Mouse (Mus musculus): ENCODE results near the gene Dhx8.

The Dhx8 gene

DNA sequence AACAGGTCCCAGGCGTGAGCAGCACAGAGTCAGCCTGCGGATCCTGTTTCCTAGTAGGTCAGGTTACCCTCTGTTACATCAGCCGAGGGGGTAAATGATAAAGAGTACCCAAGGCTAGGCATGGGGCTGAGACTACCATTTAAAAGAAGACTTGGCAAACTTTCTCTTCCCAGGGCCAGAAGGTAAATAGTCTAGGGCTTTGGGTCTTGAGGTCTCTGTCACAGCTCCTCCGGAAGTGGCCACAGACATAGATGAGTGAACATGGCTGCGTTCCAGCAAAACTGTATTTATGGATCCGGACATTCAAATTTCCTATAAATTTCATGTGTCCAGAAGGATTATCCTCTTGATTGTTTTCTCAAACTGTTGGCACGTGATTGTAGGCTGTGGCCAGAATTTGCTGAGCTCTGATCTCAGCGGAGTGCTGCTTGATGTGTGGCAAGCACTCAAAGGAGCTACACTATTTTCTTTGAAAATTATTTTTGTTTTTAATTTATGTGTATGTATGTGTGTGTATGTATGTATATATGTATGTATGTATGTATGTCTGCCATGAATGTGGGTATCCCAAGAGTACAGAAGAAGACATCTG is 72.5 kb downstream of the Dhx8 start:
- DNase-seq, result no peak

DNA sequence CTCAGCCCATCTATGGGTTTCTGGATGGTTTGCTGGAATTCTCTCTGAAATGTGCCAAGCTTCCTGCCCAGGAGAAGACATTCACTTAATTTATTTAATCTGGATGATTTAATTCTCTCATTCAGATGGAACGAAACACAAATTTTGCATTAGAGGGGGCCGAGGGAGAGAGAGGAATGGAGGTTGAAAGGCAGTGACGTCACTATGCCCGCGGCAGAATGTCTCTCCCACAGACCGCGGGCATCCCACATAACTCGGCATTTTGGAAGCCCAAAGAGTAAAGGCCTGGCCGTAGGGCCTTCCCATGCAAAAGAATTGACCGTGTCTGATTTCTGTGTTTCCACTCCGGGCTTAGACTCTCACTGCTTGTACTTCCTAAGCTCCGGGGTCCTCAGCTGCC is 74.0 kb downstream of the Dhx8 start:
- DNase-seq, result no peak

DNA sequence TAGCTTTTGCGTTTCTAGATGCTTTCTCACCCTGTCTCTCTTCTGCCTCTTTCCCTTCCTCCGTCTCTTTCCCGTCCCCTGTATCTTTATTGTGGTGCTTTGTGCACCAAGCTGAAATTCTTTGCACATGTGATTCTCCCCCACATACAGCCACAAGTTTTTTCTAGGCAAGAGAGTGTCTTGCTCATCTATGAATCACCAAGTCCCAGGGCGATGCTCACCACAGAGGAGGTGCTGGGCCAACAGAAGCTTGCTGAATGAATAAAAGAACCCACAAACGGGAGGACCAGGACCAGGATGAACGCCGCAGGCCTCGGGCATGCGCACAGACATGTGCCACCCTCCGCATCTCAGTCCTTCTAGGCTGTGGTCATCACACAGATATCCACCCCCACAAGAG is 74.5 kb downstream of the Dhx8 start:
- no peak for DNase-seq

DNA sequence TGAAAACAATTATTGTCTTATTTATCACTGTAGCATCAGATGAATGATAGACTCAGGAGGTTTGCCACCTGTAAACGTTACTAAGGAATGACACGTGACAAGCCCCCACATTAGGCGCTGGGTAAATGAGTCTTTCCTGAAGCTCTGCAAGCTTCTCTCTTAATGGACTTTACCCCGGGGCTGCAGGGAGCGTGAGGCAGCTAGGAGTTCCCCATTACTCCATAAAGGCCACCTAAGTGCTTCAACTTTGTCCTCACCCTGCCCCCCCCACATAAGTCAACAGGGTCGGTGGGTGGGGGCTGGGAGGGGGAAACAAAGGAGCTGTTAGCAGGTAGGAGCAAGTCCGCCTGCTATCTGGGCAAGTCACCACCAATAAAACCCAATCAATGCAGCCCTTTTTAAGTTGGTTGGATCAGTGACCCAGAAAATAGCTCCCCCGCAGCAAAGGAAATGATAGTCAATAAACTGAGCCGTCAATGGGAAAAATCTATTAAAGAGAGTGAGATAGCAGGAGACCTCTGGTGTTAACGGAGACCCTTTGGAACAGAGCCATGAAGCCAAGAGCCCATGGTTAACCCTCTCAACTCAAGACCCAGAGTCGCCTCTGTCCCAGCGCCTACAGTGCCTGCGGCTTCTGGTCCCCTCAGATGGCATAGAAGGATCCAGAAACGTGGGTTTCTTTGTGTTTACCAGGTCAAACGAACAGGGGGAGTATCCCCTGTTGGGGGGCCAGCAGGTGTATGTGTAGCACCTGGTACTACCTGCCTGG is 76.5 kb downstream of the Dhx8 start:
- no peak for DNase-seq

DNA sequence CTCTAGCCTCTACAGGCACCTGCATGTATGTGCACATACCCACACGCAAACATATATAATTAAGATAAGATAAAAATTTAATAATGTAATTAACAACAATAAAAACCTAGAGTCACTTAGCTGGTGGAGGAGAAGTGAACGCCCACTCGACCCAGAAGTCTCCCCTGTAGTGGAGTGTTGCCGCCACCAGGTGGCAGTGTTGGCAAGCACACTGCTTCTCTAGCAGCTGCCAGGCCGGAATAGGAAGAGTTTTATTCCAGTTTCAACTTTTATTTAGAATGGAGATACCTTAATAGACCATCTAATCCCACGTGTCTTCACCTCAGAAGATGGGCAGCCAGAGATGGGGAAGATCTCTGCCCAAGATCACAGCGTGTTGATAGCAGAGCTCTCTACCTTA is 80.5 kb downstream of the Dhx8 start:
- peak; percentile 72 for DNase-seq

DNA sequence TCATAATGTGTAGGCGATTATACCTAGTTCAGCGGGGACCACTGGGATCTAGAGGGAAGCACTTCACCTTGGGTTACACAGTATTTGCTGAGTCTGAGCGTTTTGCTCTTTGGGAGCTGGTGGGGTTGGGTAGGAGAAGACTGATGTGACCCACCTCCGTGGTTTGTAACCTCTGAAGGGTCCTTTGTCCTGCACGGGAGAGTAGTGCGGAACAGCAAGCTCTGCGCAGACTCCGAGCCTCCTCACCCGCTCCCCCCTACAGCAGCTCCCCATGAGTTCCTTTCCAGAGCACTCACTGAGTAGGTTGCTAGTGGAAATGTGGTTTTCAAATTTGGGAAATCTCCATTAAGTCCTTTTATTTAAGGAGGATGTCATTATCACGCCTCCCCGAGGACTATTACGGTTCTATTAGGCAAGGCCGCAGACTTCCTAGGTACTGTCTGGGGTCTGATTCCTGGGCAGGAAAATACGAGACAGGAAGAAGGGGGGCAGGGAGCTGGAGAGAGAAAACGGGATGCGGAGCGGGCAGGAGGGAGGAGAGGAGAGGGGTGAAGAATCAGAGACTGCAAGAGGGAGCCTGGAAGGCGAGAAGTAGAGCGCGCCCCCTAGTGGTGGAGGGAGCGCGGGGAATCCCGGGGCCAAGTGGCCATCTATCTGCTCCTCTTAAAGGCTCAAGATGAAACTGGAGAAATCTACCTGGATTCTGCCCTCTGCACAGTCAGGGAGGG is 81.8 kb downstream of the Dhx8 start:
- DNase-seq, result peak; percentile 64

DNA sequence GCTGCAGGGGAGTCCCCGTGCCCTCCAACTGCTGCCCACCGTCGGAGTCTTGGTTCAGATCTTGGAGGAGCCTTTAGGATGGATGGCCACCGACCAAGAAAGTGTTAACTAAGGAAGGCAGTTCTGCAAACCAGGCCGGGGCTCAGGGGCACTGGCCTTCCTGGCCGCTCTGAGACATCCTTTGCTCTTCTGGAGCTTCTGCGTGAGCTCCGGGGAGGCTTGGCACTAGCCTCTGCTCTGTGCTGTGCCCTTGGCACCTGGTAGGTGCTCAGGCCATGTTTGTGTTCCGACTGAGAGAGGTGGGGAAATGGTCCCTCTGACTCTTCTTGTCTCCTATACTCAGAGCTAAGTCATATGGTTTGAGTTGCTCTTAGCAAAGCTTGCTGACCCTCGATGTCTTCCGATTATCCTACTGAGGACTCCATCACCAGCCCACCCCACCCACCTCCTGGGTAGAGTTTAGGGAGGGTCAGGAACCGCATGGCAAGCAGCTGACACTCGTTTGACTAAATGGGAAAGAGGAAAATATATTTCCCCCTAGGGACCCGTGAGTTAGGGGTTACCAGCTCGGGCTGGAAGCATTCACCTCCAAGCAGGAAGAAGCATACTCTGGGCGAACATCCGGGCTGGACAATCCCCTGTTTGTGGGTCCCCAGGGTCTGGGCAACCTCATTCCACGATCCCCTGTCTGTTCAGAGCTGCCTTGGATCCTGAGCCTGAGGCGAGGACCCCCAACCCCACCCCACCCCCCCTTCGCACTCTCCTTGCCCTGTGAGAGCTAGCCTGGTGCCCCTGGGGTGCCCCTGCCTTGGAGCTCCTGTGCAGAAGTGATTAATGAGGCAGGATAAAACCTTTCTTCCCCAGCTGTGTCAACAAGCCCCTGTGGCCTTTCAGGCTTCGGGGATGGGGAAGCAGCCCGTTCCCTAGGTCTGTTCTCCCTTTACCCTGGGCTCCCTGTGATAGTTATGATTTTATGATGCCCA is 82.7 kb downstream of the Dhx8 start:
- DNase-seq, result no peak
